Mouse (Mus musculus): ENCODE measurements around the gene Thnsl2.

DNA sequence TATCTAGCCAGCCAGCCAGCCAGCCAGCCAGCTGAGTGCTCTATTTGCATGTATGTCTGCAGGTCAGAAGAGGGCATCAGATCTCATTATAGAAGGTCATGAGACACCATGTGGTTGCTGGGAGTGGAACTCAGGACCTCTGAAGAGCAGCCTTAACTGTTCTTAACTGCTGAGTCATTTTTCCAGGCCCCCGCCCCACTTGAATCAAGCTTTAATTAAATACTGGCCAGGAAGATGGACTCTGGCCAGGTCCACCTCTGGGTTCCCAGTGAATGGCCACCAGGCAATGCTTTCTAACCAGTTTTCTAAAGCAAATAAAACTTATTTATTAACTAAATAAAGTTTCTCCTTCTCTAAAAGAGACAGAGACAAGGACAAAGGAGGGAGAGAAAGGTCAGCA is 14.0 kb downstream of the Thnsl2 start:
- TF ChIP-seq CTCF (IDR thresholded peaks at IDR 0.05; ENCODE audit: borderline replicate concordance, extremely low read depth, insufficient read depth, insufficient read length) = no peak
- no peak for TF ChIP-seq POLR2A (IDR thresholded peaks at IDR 0.05; ENCODE audit: borderline replicate concordance, extremely low read depth, insufficient read depth, insufficient read length, poor library complexity, severe bottlenecking)

Measured in brain, embryonic 14.5 days (tissue).